ENCODE assay signal across 13 mouse cellular contexts in the genomic region with DNA sequence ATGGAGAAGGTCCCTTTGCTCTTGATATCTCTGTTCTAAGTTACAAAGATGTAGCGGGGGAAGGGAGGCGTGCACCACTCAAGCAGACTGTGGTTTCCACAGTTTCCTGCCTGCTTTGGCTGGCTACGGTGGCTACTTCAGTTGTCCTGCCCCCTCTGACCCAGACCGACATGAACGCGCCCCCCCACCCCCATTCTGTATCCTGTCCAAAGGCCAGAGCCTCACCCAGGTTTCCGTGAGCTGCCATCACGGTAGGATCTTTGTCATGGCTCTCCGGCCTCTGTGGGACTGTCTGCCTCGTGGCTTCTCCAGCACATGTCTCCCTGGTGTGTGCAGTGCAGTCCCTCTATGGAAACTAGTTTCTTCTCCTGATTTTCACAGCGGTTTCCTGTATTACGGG. TPM values are rescaled to one million over a fixed set of nuclear protein-coding genes. Genes with fewer than 3 reads are reported as not detected.
DNase-seq lines count a peak whose midpoint lies in the region; ATAC-seq lines count a peak whose summit lies in the region.
"Had no signal": no experiment of that assay in that cellular context is flagged by ENCODE, and none has a peak within 500 bp of the region (broad histone marks: within the 10 kb centered on the region; RNA-seq: fewer than 3 reads in every experiment).

No protein-coding gene starts in this region.

- no peak for ATAC-seq in forebrain, embryonic 12.5 days (ENCODE audit: low FRiP score)
- ATAC-seq in forebrain, embryonic 16.5 days: no peak
- no peak for ATAC-seq in midbrain, embryonic 12.5 days (ENCODE audit: low FRiP score, low read depth)
- peak; percentile 82 for ATAC-seq in megakaryocyte, adult 5-6 weeks (ENCODE audit: poor library complexity, severe bottlenecking)

- H3K27ac ChIP-seq in forebrain, embryonic 12.5 days: peak overlapping the region; percentile 42; the same call in 1 of the 2 replicates
- H3K27ac ChIP-seq in forebrain, embryonic 16.5 days (ENCODE audit: low read length): no peak overlapping the region
- H3K27ac ChIP-seq in midbrain, embryonic 12.5 days (replicated peaks): peak overlapping the region; percentile 69; the same call in 1 of the 2 replicates
- no peak overlapping the region for H3K27ac ChIP-seq in midbrain, embryonic 10.5 days (replicated peaks)
- H3K27ac ChIP-seq: embryonic facial prominence, embryonic 13.5 days had no signal

- no peaks in the 10 kb centered on the region for H3K36me3 ChIP-seq in forebrain, embryonic 12.5 days (replicated peaks)
- no peaks in the 10 kb centered on the region for H3K36me3 ChIP-seq in forebrain, embryonic 16.5 days (ENCODE audit: control insufficient read depth, insufficient read depth)
- H3K36me3 ChIP-seq in midbrain, embryonic 12.5 days: no peaks in the 10 kb centered on the region
- no peaks in the 10 kb centered on the region for H3K36me3 ChIP-seq in midbrain, embryonic 10.5 days
- H3K36me3 ChIP-seq: embryonic facial prominence, embryonic 13.5 days had no signal

- no peak overlapping the region for H3K4me3 ChIP-seq in forebrain, embryonic 12.5 days (replicated peaks)
- no peak overlapping the region for H3K4me3 ChIP-seq in forebrain, embryonic 16.5 days (replicated peaks; ENCODE audit: low read length)
- H3K4me3 ChIP-seq in midbrain, embryonic 12.5 days: no peak overlapping the region
- H3K4me3 ChIP-seq in midbrain, embryonic 10.5 days: no peak overlapping the region
- H3K4me3 ChIP-seq: embryonic facial prominence, embryonic 13.5 days had no signal

- 91% methylated on average over 12 of the region's 12 CpGs for WGBS in forebrain, embryonic 12.5 days
- 89% methylated on average over 12 of the region's 12 CpGs for whole genome bisulfite sequencing in forebrain, embryonic 16.5 days
- WGBS in midbrain, embryonic 12.5 days: 90% methylated on average over 12 of the region's 12 CpGs
- 89% methylated on average over 12 of the region's 12 CpGs for WGBS in midbrain, embryonic 10.5 days

- no peak overlapping the region for H3K9ac ChIP-seq in forebrain, embryonic 12.5 days
- H3K9ac ChIP-seq in forebrain, embryonic 16.5 days (replicated peaks; ENCODE audit: low read depth, low read length): no peak overlapping the region
- H3K9ac ChIP-seq in midbrain, embryonic 12.5 days (replicated peaks): no peak overlapping the region
- H3K9ac ChIP-seq: embryonic facial prominence, embryonic 13.5 days had no signal

- H3K27me3 ChIP-seq in forebrain, embryonic 12.5 days: no peaks in the 10 kb centered on the region
- no peaks in the 10 kb centered on the region for H3K27me3 ChIP-seq in forebrain, embryonic 16.5 days (replicated peaks; ENCODE audit: control insufficient read depth, insufficient read depth, low read length)
- no peaks in the 10 kb centered on the region for H3K27me3 ChIP-seq in midbrain, embryonic 12.5 days
- H3K27me3 ChIP-seq in midbrain, embryonic 10.5 days (ENCODE audit: low read depth, poor library complexity, severe bottlenecking): no peaks in the 10 kb centered on the region
- H3K27me3 ChIP-seq: embryonic facial prominence, embryonic 13.5 days had no signal

- H3K4me2 ChIP-seq in forebrain, embryonic 12.5 days: no peak overlapping the region
- H3K4me2 ChIP-seq in forebrain, embryonic 16.5 days (ENCODE audit: low read length): no peak overlapping the region
- no peak overlapping the region for H3K4me2 ChIP-seq in midbrain, embryonic 12.5 days (replicated peaks)
- H3K4me2 ChIP-seq: embryonic facial prominence, embryonic 13.5 days had no signal

- no peak for DNase-seq in midbrain, embryonic 10.5 days (ENCODE audit: low spot score)
- peak; percentile 69 for DNase-seq in thymus, postnatal 14 days
- no peak for DNase-seq in gastrocnemius, postnatal 4 days (ENCODE audit: low spot score in 2 of 2)
- DNase-seq in adipocyte (ENCODE audit: low spot score): no peak
- DNase-seq: cerebellum, adult 11 months; gastrocnemius, postnatal 10 days; heart, postnatal 36 days had no signal

- H3K4me1 ChIP-seq in forebrain, embryonic 12.5 days: peaks cover 13% of the 10 kb centered on the region
- H3K4me1 ChIP-seq in forebrain, embryonic 16.5 days (replicated peaks; ENCODE audit: control insufficient read depth, insufficient read depth, low read length): peaks cover 4% of the 10 kb centered on the region; the same call in 1 of the 2 replicates
- peaks cover 13% of the 10 kb centered on the region for H3K4me1 ChIP-seq in midbrain, embryonic 12.5 days
- peaks cover 16% of the 10 kb centered on the region for H3K4me1 ChIP-seq in midbrain, embryonic 10.5 days

- H3K9me3 ChIP-seq in forebrain, embryonic 12.5 days: no peaks in the 10 kb centered on the region
- no peaks in the 10 kb centered on the region for H3K9me3 ChIP-seq in forebrain, embryonic 16.5 days (ENCODE audit: control insufficient read depth, low read length)
- H3K9me3 ChIP-seq in midbrain, embryonic 12.5 days: no peaks in the 10 kb centered on the region
- no peaks in the 10 kb centered on the region for H3K9me3 ChIP-seq in midbrain, embryonic 10.5 days (replicated peaks)
- H3K9me3 ChIP-seq: embryonic facial prominence, embryonic 13.5 days had no signal

RNA-seq across cellular contexts. Expression of a gene that starts 15.4 kb away (rescaled TPM):
- polyA plus RNA-seq in forebrain, embryonic 12.5 days (2016; fragmentation: Nextera tagmentation; extraction: Ambion mirVana): not detected in 2 replicates
- not detected in 2 replicates for polyA plus RNA-seq in forebrain, embryonic 16.5 days (2015; fragmentation: Nextera tagmentation; extraction: Ambion mirVana)
- not detected in 2 replicates for polyA plus RNA-seq in midbrain, embryonic 12.5 days (2016; fragmentation: Nextera tagmentation; extraction: Ambion mirVana)
- polyA plus RNA-seq in midbrain, embryonic 10.5 days (2016; fragmentation: Nextera tagmentation; extraction: Ambion mirVana): 0.10 TPM in 1 of 2 replicates, not detected in the other
- not detected in 2 replicates for total RNA-seq in megakaryocyte, adult 5-6 weeks (2015)
- not detected in 2 replicates for total RNA-seq in megakaryocyte, adult 5-6 weeks (2017)
- 10 to 100 TPM; 25.6 to 32.2 TPM for total RNA-seq in gastrocnemius, postnatal 4 days (2021)
- total RNA-seq: heart, postnatal 36 days had no signal
- polyA plus RNA-seq: C2C12; embryonic facial prominence, embryonic 13.5 days had no signal

RNA-seq across cellular contexts. Expression of a gene that starts 58.3 kb away (rescaled TPM):
- polyA plus RNA-seq in forebrain, embryonic 12.5 days (2016; fragmentation: Nextera tagmentation; extraction: Ambion mirVana): 0.15 and 0.59 TPM in 2 replicates
- polyA plus RNA-seq in forebrain, embryonic 16.5 days (2015; fragmentation: Nextera tagmentation; extraction: Ambion mirVana): 0.30 and 0.31 TPM in 2 replicates
- 0.31 and 0.47 TPM in 2 replicates for polyA plus RNA-seq in midbrain, embryonic 12.5 days (2016; fragmentation: Nextera tagmentation; extraction: Ambion mirVana)
- 0.22 and 0.27 TPM in 2 replicates for polyA plus RNA-seq in midbrain, embryonic 10.5 days (2016; fragmentation: Nextera tagmentation; extraction: Ambion mirVana)
- total RNA-seq in megakaryocyte, adult 5-6 weeks (2015): 6.4 and 10.8 TPM in 2 replicates
- total RNA-seq in megakaryocyte, adult 5-6 weeks (2017): 9.3 and 10.5 TPM in 2 replicates
- total RNA-seq in gastrocnemius, postnatal 4 days (2021): 1 to 10 TPM; 1.9 to 2.4 TPM
- polyA plus RNA-seq: C2C12 had no signal

Comparison
In these comparisons a context has a peak if more than half of its experiments do, and no peak if none do; other contexts are left out.
1. H3K27ac ChIP-seq: peak in forebrain, embryonic 12.5 days (single experiment) and midbrain, embryonic 12.5 days (single experiment); none in forebrain, embryonic 16.5 days (single experiment) and midbrain, embryonic 10.5 days (single experiment).